8 mouse cellular contexts compared by ENCODE assay signal in genomic region chr3:100417772-100418311, GRCm38 (mm10).
A peak's percentile ranks its signal among the peaks of the same experiment; 100 is the strongest.
DNase-seq lines count a peak whose midpoint lies in the region; ATAC-seq and TF ChIP-seq lines count a peak whose summit lies in the region.

No protein-coding gene starts in this region.

- peak; percentile 77 for ATAC-seq in hindbrain, postnatal 0 days
- ATAC-seq in midbrain, postnatal 0 days (ENCODE audit: low FRiP score): peak; percentile 59; the same call in 1 of the 2 replicates

- H3K4me3 ChIP-seq in embryonic facial prominence, embryonic 10.5 days: no peak overlapping the region
- H3K4me3 ChIP-seq in hindbrain, postnatal 0 days (ENCODE audit: low read length): no peak overlapping the region
- no peak overlapping the region for H3K4me3 ChIP-seq in midbrain, postnatal 0 days (ENCODE audit: low read depth, low read length)

- intact Hi-C loops in heart, postnatal 10 days (cut with DNase I): no loop called here

- H3K4me1 ChIP-seq in embryonic facial prominence, embryonic 10.5 days: peaks cover 19% of the 10 kb centered on the region
- H3K4me1 ChIP-seq in hindbrain, postnatal 0 days (ENCODE audit: insufficient read depth, low read length): peaks cover 5% of the 10 kb centered on the region
- no peaks in the 10 kb centered on the region for H3K4me1 ChIP-seq in midbrain, postnatal 0 days (ENCODE audit: insufficient read depth, low read length)

- no peaks in the 10 kb centered on the region for H3K36me3 ChIP-seq in embryonic facial prominence, embryonic 10.5 days (replicated peaks)
- H3K36me3 ChIP-seq in hindbrain, postnatal 0 days (ENCODE audit: insufficient read depth, low read length): no peaks in the 10 kb centered on the region
- no peaks in the 10 kb centered on the region for H3K36me3 ChIP-seq in midbrain, postnatal 0 days (ENCODE audit: insufficient read depth, low read length)

- peak; percentile 5; the same call in 1 of the 2 replicates for TF ChIP-seq CTCF in hindbrain, postnatal 0 days (IDR thresholded peaks at IDR 0.05; ENCODE audit: low read depth)
- TF ChIP-seq CTCF in midbrain, postnatal 0 days (IDR thresholded peaks at IDR 0.05): peak; percentile 11; the same call in 1 of the 2 replicates

- peak; percentile 18 for DNase-seq in kidney, adult 18-20 months
- no peak for DNase-seq in kidney, adult 11 months
- DNase-seq in embryonic facial prominence, embryonic 10.5 days (ENCODE audit: low spot score): peak; percentile 15
- peak; percentile 66 for DNase-seq in hindbrain, postnatal 0 days (ENCODE audit: low spot score)
- peak; percentile 73 for DNase-seq in midbrain, postnatal 0 days (ENCODE audit: low spot score)
- DNase-seq in spleen, postnatal 4 days (ENCODE audit: low spot score in 2 of 2): no peak
- no peak for DNase-seq in heart, postnatal 10 days
- DNase-seq in adrenal gland, adult (ENCODE audit: inconsistent age in 2 of 2, low spot score in 1 of 2): no peak

- H3K27me3 ChIP-seq in embryonic facial prominence, embryonic 10.5 days (replicated peaks; ENCODE audit: low read depth, poor library complexity, severe bottlenecking): no peaks in the 10 kb centered on the region; the same call in 1 of the 2 replicates
- H3K27me3 ChIP-seq in hindbrain, postnatal 0 days (ENCODE audit: insufficient read depth, low read length): no peaks in the 10 kb centered on the region
- H3K27me3 ChIP-seq in midbrain, postnatal 0 days (ENCODE audit: insufficient read depth, low read length): no peaks in the 10 kb centered on the region

- peak overlapping the region; percentile 44 for H3K4me2 ChIP-seq in hindbrain, postnatal 0 days (ENCODE audit: low read depth, low read length)
- peak overlapping the region; percentile 19; the same call in 1 of the 2 replicates for H3K4me2 ChIP-seq in midbrain, postnatal 0 days (ENCODE audit: low read depth, low read length, poor library complexity, severe bottlenecking)

- WGBS in embryonic facial prominence, embryonic 10.5 days: 27% methylated on average over 10 of the region's 10 CpGs
- WGBS in hindbrain, postnatal 0 days: 9% methylated on average over 10 of the region's 10 CpGs
- WGBS in midbrain, postnatal 0 days: 9% methylated on average over 10 of the region's 10 CpGs

- H3K9ac ChIP-seq in hindbrain, postnatal 0 days (replicated peaks; ENCODE audit: low read length): no peak overlapping the region
- H3K9ac ChIP-seq in midbrain, postnatal 0 days (replicated peaks; ENCODE audit: low read length, poor library complexity, severe bottlenecking): no peak overlapping the region

- peak overlapping the region; percentile 54; the same call in 1 of the 2 replicates for H3K27ac ChIP-seq in embryonic facial prominence, embryonic 10.5 days (replicated peaks)
- H3K27ac ChIP-seq in hindbrain, postnatal 0 days: peak overlapping the region; percentile 45; the same call in 1 of the 2 replicates
- no peak overlapping the region for H3K27ac ChIP-seq in midbrain, postnatal 0 days (ENCODE audit: low read depth, low read length)

- no peaks in the 10 kb centered on the region for H3K9me3 ChIP-seq in embryonic facial prominence, embryonic 10.5 days
- no peaks in the 10 kb centered on the region for H3K9me3 ChIP-seq in hindbrain, postnatal 0 days (ENCODE audit: low read length)
- no peaks in the 10 kb centered on the region for H3K9me3 ChIP-seq in midbrain, postnatal 0 days (ENCODE audit: low read length)

Comparison
In these comparisons a context has a peak if more than half of its experiments do, and no peak if none do; other contexts are left out.
1. DNase-seq: peak in kidney, adult 18-20 months (single experiment), embryonic facial prominence, embryonic 10.5 days (single experiment), hindbrain, postnatal 0 days (single experiment) and midbrain, postnatal 0 days (single experiment); none in kidney, adult 11 months (single experiment), spleen, postnatal 4 days (0 of 2), heart, postnatal 10 days (0 of 2) and adrenal gland, adult (0 of 2).